Mouse (Mus musculus) heart, embryonic 16.5 days (tissue): ENCODE results near the gene Ncam1. TPM values are rescaled to one million over a fixed set of nuclear protein-coding genes. Genes with fewer than 3 reads are reported as not detected.

Experiments used
- ATAC-seq: fragments of 200-750 bp; cut with Nextera tagmentation; replicated peaks from 2 replicates; pipeline ENCODE4 v1.8.0; 2017; ENCODE audit warnings: moderate number of reproducible peaks; ENCODE audit not compliant: insufficient read depth, low FRiP score; ENCODE audit errors: extremely low read depth
- H3K27ac ChIP-seq: fragments of 300-500 bp; sonication (generic); 2 replicates; pipeline ENCODE4 v1.5.1; 2014; ENCODE audit warnings: mild to moderate bottlenecking, low read length, control low read depth, moderate library complexity
- H3K27me3 ChIP-seq: fragments of 300-500 bp; sonication (generic); 2 replicates; pipeline ENCODE4 v1.6.1; 2014; ENCODE audit warnings: low read length, mixed read lengths; ENCODE audit not compliant: control insufficient read depth, insufficient read depth
- H3K36me3 ChIP-seq: fragments of 300-500 bp; sonication (generic); 2 replicates; pipeline ENCODE4 v1.6.1; 2014; ENCODE audit not compliant: control insufficient read depth, insufficient read depth
- H3K4me1 ChIP-seq: fragments of 300-500 bp; sonication (generic); 2 replicates; pipeline ENCODE4 v1.6.1; 2014; ENCODE audit warnings: low read length, mixed read lengths; ENCODE audit not compliant: control insufficient read depth, insufficient read depth
- H3K4me2 ChIP-seq: fragments of 300-500 bp; sonication (generic); 2 replicates; pipeline ENCODE4 v1.6.1; 2014; ENCODE audit warnings: low read depth, mild to moderate bottlenecking, control low read depth, low read length
- H3K4me3 ChIP-seq: fragments of 300-500 bp; sonication (generic); 2 replicates; pipeline ENCODE4 v1.5.1; 2014; ENCODE audit warnings: mild to moderate bottlenecking, control low read depth, low read length
- H3K9ac ChIP-seq: fragments of 300-500 bp; sonication (generic); 2 replicates; pipeline ENCODE4 v1.6.1; 2014; ENCODE audit warnings: low read length, control low read depth
- H3K9me3 ChIP-seq: fragments of 300-500 bp; sonication (generic); replicated peaks from 2 replicates; pipeline ENCODE4 v1.6.1; 2016; ENCODE audit warnings: low read length; ENCODE audit not compliant: control insufficient read depth
- WGBS: fragments of 180-500 bp; shearing (Covaris S2); extraction: QIAGEN DNeasy Blood & Tissue Kit; methylation state at CpG from one replicate; pipeline ENCODE4 v1.1.7; 2014; 5-methylcytosine and 5-hydroxymethylcytosine counted together
- polyA plus RNA-seq: library from polyadenylated mRNA; unstranded; fragments of >200 nt; fragmentation: Nextera tagmentation; extraction: Ambion mirVana; gene quantifications from 2 replicates; pipeline ENCODE4 v1.2.1, GENCODE M21; 2015

Gene Ncam1
- polyA plus RNA-seq, 1 experiment from 2014 or later, result 153 TPM

DNA sequence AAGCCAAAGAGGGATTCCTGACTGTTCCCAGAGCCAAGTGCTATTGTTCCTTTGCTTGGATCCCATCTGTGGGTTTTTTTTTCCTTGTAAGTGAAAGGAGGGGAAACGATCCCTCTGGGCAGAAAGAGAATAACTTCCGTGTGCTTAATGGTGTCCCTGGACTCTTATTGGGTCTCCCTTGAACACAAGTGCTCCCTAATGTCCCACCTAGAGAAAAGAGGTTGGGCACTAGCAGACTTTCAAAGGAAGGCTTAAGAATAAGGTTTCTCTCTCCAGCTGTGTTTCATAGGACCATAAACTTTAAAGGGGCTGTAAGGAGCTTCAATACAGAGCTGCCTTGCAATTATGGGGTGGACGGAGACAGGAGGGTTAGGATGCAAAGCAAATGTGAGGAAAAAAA lies 119.5 kb downstream of the Ncam1 start:
- Histone ChIP-seq H3K9me3 (no peaks in the 10 kb centered on the region), H3K4me2 (no peak overlapping the region), H3K36me3 (no peaks in the 10 kb centered on the region), H3K9ac (no peak overlapping the region), H3K27ac (no peak overlapping the region), H3K27me3 (no peaks in the 10 kb centered on the region), H3K4me3 (no peak overlapping the region), H3K4me1 (peaks cover 9% of the 10 kb centered on the region)
- ATAC-seq, result no peak
- WGBS, result 77% methylated on average over 3 of the region's 3 CpGs

DNA sequence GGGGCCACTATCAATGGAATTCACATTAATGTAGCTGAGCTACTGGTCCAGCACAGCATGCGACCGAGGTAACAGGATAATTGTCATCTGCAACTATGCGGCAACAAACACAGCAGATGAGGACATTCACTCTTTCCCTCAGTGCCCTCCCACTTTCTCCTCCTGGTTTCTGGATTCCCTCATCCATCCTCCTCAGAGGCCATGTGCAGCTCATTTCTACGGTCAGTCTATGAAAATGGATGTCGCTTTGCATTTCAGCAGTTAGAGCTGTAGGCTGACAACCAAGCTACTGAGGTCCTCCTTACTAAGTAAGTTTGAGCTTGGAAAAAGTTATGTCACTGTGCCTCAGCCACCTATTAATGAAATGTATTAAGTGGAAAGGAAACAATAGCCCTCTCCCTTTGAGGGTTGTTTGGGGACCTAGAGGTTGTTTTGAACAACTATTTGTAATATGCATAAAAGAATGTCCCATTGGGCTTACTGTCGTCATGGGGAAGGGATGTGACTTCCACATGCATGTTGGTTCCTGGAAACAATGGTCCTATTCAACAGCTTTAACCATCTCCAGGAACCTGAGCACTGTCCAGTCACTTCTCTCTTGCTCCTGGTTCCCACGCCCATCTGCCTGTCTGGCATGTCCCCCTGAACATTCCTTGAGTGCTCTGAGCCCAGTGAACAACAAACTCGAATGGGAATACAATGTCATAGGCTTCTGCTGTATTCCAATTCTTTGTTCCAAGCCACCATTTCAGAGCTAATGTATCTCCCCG lies 122.8 kb downstream of the Ncam1 start:
- no peak overlapping the region for H3K27ac ChIP-seq
- H3K9me3 ChIP-seq, result no peaks in the 10 kb centered on the region
- H3K4me2 ChIP-seq, result no peak overlapping the region
- peaks cover 6% of the 10 kb centered on the region for H3K4me1 ChIP-seq
- H3K27me3 ChIP-seq, result no peaks in the 10 kb centered on the region
- no peak overlapping the region for H3K4me3 ChIP-seq
- no peak overlapping the region for H3K9ac ChIP-seq
- whole genome bisulfite sequencing, result 57% methylated on average over 9 of the region's 9 CpGs
- ATAC-seq, result no peak
- H3K36me3 ChIP-seq, result no peaks in the 10 kb centered on the region

DNA sequence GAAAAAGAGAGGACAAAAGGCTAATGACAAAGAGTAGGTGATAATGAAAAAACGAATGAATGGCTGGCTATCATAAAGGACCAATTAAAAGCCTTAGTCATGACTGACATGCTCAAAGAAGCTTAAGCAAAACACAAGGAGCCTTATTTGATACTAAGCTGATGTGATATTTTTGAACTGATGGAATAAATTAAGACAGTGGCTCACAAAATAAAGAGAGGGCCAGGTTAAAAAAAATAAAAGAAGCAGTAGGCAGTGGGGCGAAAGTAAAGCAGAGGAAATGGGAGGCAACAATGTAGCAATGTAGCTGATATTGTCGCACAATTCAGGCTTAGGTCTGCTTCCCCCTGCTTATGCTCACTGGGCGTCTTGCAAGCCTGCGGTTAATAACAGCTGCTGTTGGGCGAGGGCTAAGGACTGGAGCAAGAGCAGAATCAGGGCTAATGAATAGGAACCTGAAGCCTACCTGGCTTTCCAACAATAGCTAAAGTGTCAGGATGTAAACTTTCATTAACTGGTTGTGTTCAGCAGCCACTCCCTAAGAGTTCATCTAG lies 126.0 kb downstream of the Ncam1 start:
- no peak for ATAC-seq
- Histone ChIP-seq H3K27me3 (no peaks in the 10 kb centered on the region), H3K27ac (no peak overlapping the region), H3K4me1 (peaks cover 6% of the 10 kb centered on the region), H3K36me3 (no peaks in the 10 kb centered on the region), H3K9me3 (no peaks in the 10 kb centered on the region), H3K4me2 (no peak overlapping the region), H3K9ac (no peak overlapping the region), H3K4me3 (no peak overlapping the region)
- 68% methylated on average over 6 of the region's 6 CpGs for WGBS

DNA sequence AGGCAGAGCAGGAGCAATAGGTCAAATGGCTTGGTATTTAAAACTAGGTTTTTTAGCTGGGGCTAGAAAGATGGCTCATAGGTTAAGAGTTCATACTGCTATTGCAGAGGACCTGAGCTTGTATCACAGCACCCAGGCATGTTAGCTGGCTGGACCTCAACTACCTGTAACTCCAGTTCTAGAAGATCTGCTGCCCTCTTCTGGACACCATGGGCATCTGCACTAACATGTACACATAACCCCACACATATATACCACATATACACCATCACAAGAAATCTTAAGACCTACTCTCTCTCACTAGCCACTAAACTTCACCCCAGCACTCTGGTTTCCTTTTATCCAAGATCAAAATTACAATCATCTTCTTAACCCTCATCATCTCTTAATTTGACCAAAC lies 131.7 kb downstream of the Ncam1 start:
- Histone ChIP-seq H3K9me3 (0 out of 2 replicates have a peak, but pooled peaks cover 2% of the 10 kb centered on the region), H3K27ac (no peak overlapping the region), H3K4me1 (peaks cover 3% of the 10 kb centered on the region), H3K4me2 (no peak overlapping the region), H3K27me3 (no peaks in the 10 kb centered on the region), H3K4me3 (no peak overlapping the region), H3K9ac (no peak overlapping the region), H3K36me3 (no peaks in the 10 kb centered on the region)
- ATAC-seq, result no peak

DNA sequence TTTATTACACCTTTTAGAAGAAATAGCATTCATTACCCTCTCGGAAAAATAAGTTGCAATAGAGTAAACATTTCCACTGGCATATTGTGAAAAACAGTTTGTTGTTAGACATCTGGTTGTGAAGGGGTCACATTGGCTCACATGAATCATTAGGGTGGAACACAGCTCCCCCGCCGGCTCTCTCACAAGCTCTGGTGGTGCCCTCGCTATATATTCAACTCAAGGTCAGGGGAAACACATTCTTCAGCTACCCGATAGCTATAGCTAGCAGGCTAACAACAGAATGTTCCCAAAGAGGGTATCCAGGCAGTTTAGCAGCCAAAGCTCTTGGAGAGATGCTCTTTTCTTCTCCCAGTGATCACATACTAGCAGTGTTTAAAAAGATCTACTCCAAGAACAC lies 133.4 kb downstream of the Ncam1 start:
- Histone ChIP-seq H3K27me3 (no peaks in the 10 kb centered on the region), H3K9ac (no peak overlapping the region), H3K27ac (peak overlapping the region; percentile 42; the same call in 1 of the 2 replicates), H3K9me3 (0 out of 2 replicates have a peak, but pooled peaks cover 2% of the 10 kb centered on the region), H3K36me3 (no peaks in the 10 kb centered on the region), H3K4me2 (no peak overlapping the region), H3K4me1 (peaks cover 8% of the 10 kb centered on the region), H3K4me3 (no peak overlapping the region)
- ATAC-seq, result peak; percentile 45; the same call in 1 of the 2 replicates
- WGBS, result 44% methylated on average over 5 of the region's 5 CpGs

DNA sequence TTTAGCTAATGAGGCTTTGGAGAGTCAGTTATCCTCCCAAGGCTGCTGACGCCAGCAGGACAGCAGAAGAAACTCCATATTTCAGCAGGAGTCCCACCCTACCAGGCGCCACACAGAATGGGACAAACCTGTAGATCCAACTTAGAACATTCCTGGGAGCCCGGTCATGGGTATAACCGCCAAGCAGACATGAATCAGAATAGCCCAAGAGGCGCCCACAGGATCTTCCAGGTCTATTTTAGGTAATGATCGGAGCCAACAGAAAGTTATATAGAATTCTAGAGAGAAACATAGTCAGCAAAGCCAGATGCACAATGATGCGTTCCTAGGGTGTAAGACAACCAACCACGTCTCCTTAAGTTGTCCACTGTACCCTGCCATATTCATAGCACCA lies 134.8 kb downstream of the Ncam1 start:
- H3K4me1 ChIP-seq, result peaks cover 8% of the 10 kb centered on the region
- no peak overlapping the region for H3K4me2 ChIP-seq
- 0 out of 2 replicates have a peak, but pooled peaks cover 2% of the 10 kb centered on the region for H3K9me3 ChIP-seq
- H3K9ac ChIP-seq, result no peak overlapping the region
- no peaks in the 10 kb centered on the region for H3K27me3 ChIP-seq
- H3K27ac ChIP-seq, result no peak overlapping the region
- 85% methylated on average over 8 of the region's 8 CpGs for WGBS
- ATAC-seq, result no peak
- H3K36me3 ChIP-seq, result no peaks in the 10 kb centered on the region
- H3K4me3 ChIP-seq, result no peak overlapping the region

DNA sequence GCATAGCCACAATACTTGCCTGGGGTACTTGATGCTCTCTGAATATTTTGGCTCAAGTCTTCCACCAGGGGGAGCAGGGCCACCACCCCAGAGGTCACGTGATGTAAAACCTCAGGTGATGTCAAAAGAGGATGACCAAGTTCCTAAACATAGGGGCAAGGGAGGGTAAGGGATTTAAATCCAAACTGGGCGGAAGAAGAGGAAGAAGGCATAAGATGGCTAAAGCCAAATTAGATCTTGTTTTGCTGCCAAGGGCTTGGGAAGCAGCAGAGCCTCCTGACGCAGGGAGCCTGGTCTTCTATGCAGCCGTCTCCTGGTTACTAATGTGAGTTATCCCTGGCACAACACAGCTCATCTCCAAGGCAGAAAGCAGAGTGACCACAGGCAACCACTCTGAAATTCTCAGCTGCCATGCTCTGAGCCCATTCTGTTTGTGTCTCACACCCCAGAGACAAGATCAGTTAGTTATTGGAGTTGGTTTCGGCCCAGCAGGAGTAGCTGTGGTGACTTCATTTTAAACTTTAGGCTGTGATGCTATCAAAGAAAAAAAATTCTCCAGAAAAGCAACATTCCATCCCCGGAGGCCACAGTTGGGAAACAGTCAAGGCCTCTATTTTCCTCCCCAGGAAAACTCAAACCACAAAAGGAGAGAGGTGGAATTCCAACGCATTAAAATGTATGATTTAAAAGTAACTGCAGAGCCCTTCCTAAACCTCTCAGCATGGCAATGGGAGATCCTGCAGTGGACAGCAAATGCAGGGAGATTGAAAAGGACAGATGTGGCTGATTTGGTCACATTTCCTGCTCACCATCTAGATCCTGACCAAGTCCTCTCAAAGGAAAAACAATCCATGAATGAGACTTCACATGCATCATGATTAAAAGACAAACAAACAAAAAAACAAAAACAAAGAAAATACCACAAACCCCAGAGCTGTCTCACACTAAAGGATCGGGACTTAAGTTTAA lies 135.5 kb downstream of the Ncam1 start:
- Histone ChIP-seq H3K4me2 (no peak overlapping the region), H3K4me1 (peaks cover 8% of the 10 kb centered on the region), H3K9me3 (0 out of 2 replicates have a peak, but pooled peaks cover 2% of the 10 kb centered on the region), H3K27me3 (no peaks in the 10 kb centered on the region), H3K9ac (no peak overlapping the region), H3K27ac (no peak overlapping the region), H3K4me3 (no peak overlapping the region), H3K36me3 (no peaks in the 10 kb centered on the region)
- ATAC-seq, result no peak
- WGBS, result 76% methylated on average over 8 of the region's 8 CpGs

DNA sequence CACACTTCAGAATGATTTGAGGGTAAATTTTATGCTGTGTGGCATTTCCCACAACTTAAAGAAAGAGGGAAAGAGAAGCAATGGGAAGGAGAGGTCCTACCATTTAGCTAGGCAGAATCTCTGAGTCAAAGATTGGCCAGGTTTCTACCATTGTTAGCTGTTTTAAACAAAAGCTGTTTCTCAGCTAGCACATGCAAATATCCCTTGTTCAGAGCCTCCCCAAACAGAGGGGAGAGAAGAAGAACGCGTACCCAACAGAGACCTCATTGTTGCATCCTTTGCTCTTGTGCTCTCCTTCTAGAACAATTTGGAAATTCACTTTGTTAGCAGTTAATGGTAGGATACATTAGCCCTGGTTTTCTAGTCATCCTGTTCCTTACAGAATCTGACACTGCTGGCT lies 137.2 kb downstream of the Ncam1 start:
- peaks cover 8% of the 10 kb centered on the region for H3K4me1 ChIP-seq
- H3K4me2 ChIP-seq, result no peak overlapping the region
- H3K4me3 ChIP-seq, result no peak overlapping the region
- H3K27ac ChIP-seq, result no peak overlapping the region
- no peaks in the 10 kb centered on the region for H3K9me3 ChIP-seq
- H3K27me3 ChIP-seq, result no peaks in the 10 kb centered on the region
- H3K9ac ChIP-seq, result no peak overlapping the region
- WGBS, result 87% methylated on average over 2 of the region's 2 CpGs
- no peaks in the 10 kb centered on the region for H3K36me3 ChIP-seq
- no peak for ATAC-seq
